Mouse (Mus musculus) small intestine, adult 2 months (tissue): ENCODE data around the gene Ccl7.

ENCODE experiments used
- CTCF ChIP-seq: fragments of 200-500 bp; IDR thresholded peaks from 2 replicates; pipeline ENCODE4 v1.5.1; 2012; ENCODE audit warnings: low read depth, mild to moderate bottlenecking, control low read depth, inconsistent platforms, low read length, moderate library complexity, mixed read lengths; ENCODE audit not compliant: insufficient replicate concordance, insufficient read length; ENCODE audit errors: extremely low read depth
- POLR2A ChIP-seq: fragments of 200-500 bp; IDR thresholded peaks from 2 replicates; pipeline ENCODE4 v1.6.1; 2012; ENCODE audit warnings: low read depth, mild to moderate bottlenecking, control low read depth, inconsistent platforms, low read length, moderate library complexity

GRCm38 (mm10) chr11:82077031-82077430 lies 31.5 kb downstream of the Ccl7 start:
- no peak for TF ChIP-seq CTCF
- no peak for TF ChIP-seq POLR2A
